Comparison of ENCODE assay signal across 30 mouse cellular contexts in genomic region chr16:92292101-92292500, GRCm38 (mm10). TPM values are rescaled to one million over a fixed set of nuclear protein-coding genes. Genes with fewer than 3 reads are reported as not detected.
DNase-seq lines count a peak whose midpoint lies in the region; ATAC-seq and TF ChIP-seq lines count a peak whose summit lies in the region.
"Had no signal": no experiment of that assay in that cellular context is flagged by ENCODE, and none has a peak within 500 bp of the region (broad histone marks: within the 10 kb centered on the region; RNA-seq: fewer than 3 reads in every experiment).

Gene Kcne2, plus strand, starts transcription at chr16:92292389.

- no peaks in the 10 kb centered on the region for H3K27me3 ChIP-seq in hindbrain, embryonic 10.5 days (ENCODE audit: insufficient read depth, poor library complexity, severe bottlenecking)
- no peaks in the 10 kb centered on the region for H3K27me3 ChIP-seq in hindbrain, postnatal 0 days (ENCODE audit: insufficient read depth, low read length)
- H3K27me3 ChIP-seq in stomach, postnatal 0 days (ENCODE audit: control insufficient read depth, insufficient read depth, low read length) = no peaks in the 10 kb centered on the region

- intact Hi-C loops in heart, postnatal 36 days (cut with DNase I) = no loop called here
- intact Hi-C loops in left cerebral cortex, postnatal 25 days (cut with DNase I) = no loop called here

- TF ChIP-seq CTCF in hindbrain, postnatal 0 days (IDR thresholded peaks at IDR 0.05; ENCODE audit: low read depth) = no peak
- no peak for TF ChIP-seq CTCF in stomach, postnatal 0 days (IDR thresholded peaks at IDR 0.05; ENCODE audit: low read depth)

- no peaks in the 10 kb centered on the region for H3K36me3 ChIP-seq in hindbrain, embryonic 10.5 days
- H3K36me3 ChIP-seq in hindbrain, postnatal 0 days (ENCODE audit: insufficient read depth, low read length) = no peaks in the 10 kb centered on the region
- no peaks in the 10 kb centered on the region for H3K36me3 ChIP-seq in stomach, postnatal 0 days (ENCODE audit: control insufficient read depth, insufficient read depth, low read length)
- H3K36me3 ChIP-seq: embryonic facial prominence, embryonic 13.5 days; limb, embryonic 10.5 days; liver, embryonic 15.5 days had no signal

- ATAC-seq in hindbrain, postnatal 0 days = no peak
- peak; percentile 45; the same call in 1 of the 2 replicates for ATAC-seq in stomach, postnatal 0 days (ENCODE audit: low FRiP score, low TSS enrichment)
- ATAC-seq: forebrain, embryonic 16.5 days had no signal

- no peak within 1 kb of the TSS for H3K4me2 ChIP-seq in hindbrain, postnatal 0 days (ENCODE audit: low read depth, low read length)
- no peak within 1 kb of the TSS for H3K4me2 ChIP-seq in stomach, postnatal 0 days (replicated peaks; ENCODE audit: low read depth)
- H3K4me2 ChIP-seq: embryonic facial prominence, embryonic 13.5 days; liver, embryonic 15.5 days had no signal

- DNase-seq in hindbrain, embryonic 10.5 days (ENCODE audit: low spot score) = no peak
- DNase-seq in hindbrain, postnatal 0 days (ENCODE audit: low spot score) = no peak
- peak; percentile 65 to 77 for DNase-seq in lung, adult 18-20 months
- peak; percentile 40 for DNase-seq in lung, postnatal 14 days
- DNase-seq in stomach, postnatal 0 days (ENCODE audit: low spot score) = peak; percentile 69
- no peak for DNase-seq in heart, postnatal 36 days
- DNase-seq in left cerebral cortex, postnatal 25 days (ENCODE audit: low spot score in 2 of 2) = no peak
- DNase-seq in adipocyte (ENCODE audit: low spot score) = no peak
- DNase-seq: cerebellum, adult 18-20 months; cerebellum, postnatal 36 days; embryo, embryonic 11 days; gastrocnemius, postnatal 14 days; heart, adult 2 months; kidney, adult 2 months; liver; midbrain, embryonic 14.5 days; retina, postnatal 1 day; thymus, adult 18-20 months; thymus, postnatal 4 days had no signal

- WGBS in hindbrain, embryonic 10.5 days = 78% methylated on average over 10 of the region's 10 CpGs
- 76% methylated on average over 10 of the region's 10 CpGs for WGBS in hindbrain, postnatal 0 days
- WGBS in stomach, postnatal 0 days = 37% methylated on average over 10 of the region's 10 CpGs

- no peak for TF ChIP-seq EP300 in stomach, postnatal 0 days (optimal IDR thresholded peaks at IDR 0.05)

- no peak within 1 kb of the TSS for H3K4me3 ChIP-seq in hindbrain, embryonic 10.5 days
- no peak within 1 kb of the TSS for H3K4me3 ChIP-seq in hindbrain, postnatal 0 days (ENCODE audit: low read length)
- no peak within 1 kb of the TSS for H3K4me3 ChIP-seq in stomach, postnatal 0 days (ENCODE audit: low read depth, low read length)
- H3K4me3 ChIP-seq: embryonic facial prominence, embryonic 13.5 days; erythroblast, embryonic 14.5 days; heart, adult 2 months; left cerebral cortex, adult 2 months; limb, embryonic 10.5 days; liver, embryonic 15.5 days; megakaryocyte, embryonic 14.5 days had no signal

- H3K9ac ChIP-seq in hindbrain, postnatal 0 days (replicated peaks; ENCODE audit: low read length) = no peak within 1 kb of the TSS
- H3K9ac ChIP-seq in stomach, postnatal 0 days (ENCODE audit: low read length) = no peak within 1 kb of the TSS
- H3K9ac ChIP-seq: embryonic facial prominence, embryonic 13.5 days; liver, embryonic 15.5 days had no signal

- H3K27ac ChIP-seq in hindbrain, embryonic 10.5 days = no peak within 1 kb of the TSS; the same call in 1 of the 2 replicates
- no peak within 1 kb of the TSS for H3K27ac ChIP-seq in hindbrain, postnatal 0 days
- H3K27ac ChIP-seq in stomach, postnatal 0 days (replicated peaks) = no peak within 1 kb of the TSS
- H3K27ac ChIP-seq: embryonic facial prominence, embryonic 13.5 days; heart, adult 2 months; kidney, postnatal 0 days; left cerebral cortex, adult 2 months; limb, embryonic 10.5 days; liver, embryonic 15.5 days had no signal

- H3K9me3 ChIP-seq in hindbrain, embryonic 10.5 days = no peaks in the 10 kb centered on the region
- no peaks in the 10 kb centered on the region for H3K9me3 ChIP-seq in hindbrain, postnatal 0 days (ENCODE audit: low read length)
- H3K9me3 ChIP-seq in stomach, postnatal 0 days (ENCODE audit: control insufficient read depth, low read length) = no peaks in the 10 kb centered on the region
- H3K9me3 ChIP-seq: embryonic facial prominence, embryonic 13.5 days; limb, embryonic 10.5 days; liver, embryonic 15.5 days had no signal

- H3K4me1 ChIP-seq in hindbrain, embryonic 10.5 days (replicated peaks) = peaks cover 16% of the 10 kb centered on the region
- H3K4me1 ChIP-seq in hindbrain, postnatal 0 days (ENCODE audit: insufficient read depth, low read length) = no peaks in the 10 kb centered on the region
- H3K4me1 ChIP-seq in stomach, postnatal 0 days (replicated peaks; ENCODE audit: control insufficient read depth, insufficient read depth) = no peaks in the 10 kb centered on the region
- H3K4me1 ChIP-seq: embryonic facial prominence, embryonic 13.5 days; liver, embryonic 15.5 days had no signal

RNA-seq across cellular contexts. Expression of gene Kcne2, which starts in this region (rescaled TPM):
- polyA plus RNA-seq in hindbrain, embryonic 10.5 days (2016; fragmentation: Nextera tagmentation; extraction: Ambion mirVana) = 1.4 and 13.1 TPM in 2 replicates
- total RNA-seq in hindbrain, postnatal 0 days (2014; rRNA removed) = 4.7 and 8.2 TPM in 2 replicates
- polyA plus RNA-seq in hindbrain, postnatal 0 days (2015; fragmentation: Nextera tagmentation; extraction: Ambion mirVana) = 19.1 and 19.3 TPM in 2 replicates
- polyA plus RNA-seq in stomach, postnatal 0 days (2015; fragmentation: Nextera tagmentation; extraction: Ambion mirVana) = 29.8 and 37.9 TPM in 2 replicates
- total RNA-seq in heart, postnatal 36 days (2021) = not detected
- total RNA-seq in left cerebral cortex, postnatal 25 days (2021) = 1 to 10 TPM in 1 of 2 experiments, under 1 TPM in 1; 0.69 to 1.7 TPM
- total RNA-seq: adrenal gland, adult 18-20 months; ES-E14; gastrocnemius, postnatal 14 days; heart, adult 2 months; heart, postnatal 25 days had no signal
- polyA plus RNA-seq: erythroblast, embryonic 14.5 days; heart, adult 2 months; kidney, adult 2 months; limb, embryonic 10.5 days; liver, embryonic 15.5 days had no signal

Comparison
In these comparisons a context has a peak if more than half of its experiments do, and no peak if none do; other contexts are left out.
1. DNase-seq: peak in lung, adult 18-20 months (2 of 2), lung, postnatal 14 days (single experiment) and stomach, postnatal 0 days (single experiment); none in hindbrain, embryonic 10.5 days (single experiment), hindbrain, postnatal 0 days (single experiment), heart, postnatal 36 days (0 of 2), left cerebral cortex, postnatal 25 days (0 of 2) and adipocyte (single experiment).